Mouse (Mus musculus): ENCODE data around the gene Fam107b. TPM values are rescaled to one million over a fixed set of nuclear protein-coding genes. Genes with fewer than 3 reads are reported as not detected.

Fam107b gene
- polyA plus RNA-seq, 1 experiment from 2014 or later, result 61.7 TPM

DNA sequence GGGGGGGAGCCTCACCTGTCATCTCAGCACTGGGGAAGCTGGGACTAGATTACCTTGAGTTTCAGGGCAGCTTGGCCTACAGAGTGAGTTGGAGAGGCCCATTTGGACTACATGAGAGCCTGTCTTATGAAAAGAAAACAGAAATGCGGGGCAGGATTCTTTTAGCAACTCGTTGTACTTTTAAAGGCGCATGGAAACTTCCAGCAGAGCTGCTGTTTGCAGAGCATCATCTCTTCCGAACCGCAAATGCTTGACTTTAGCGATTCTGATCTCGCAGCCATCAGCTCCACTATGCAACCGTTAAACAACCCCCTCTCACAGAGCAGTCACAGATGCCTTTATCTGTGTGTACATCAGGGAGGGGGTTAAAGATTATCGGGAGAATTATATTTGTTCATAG lies 179.8 kb downstream of the Fam107b start:
- H3K9ac ChIP-seq (replicated peaks; ENCODE audit: low read depth, low read length), result no peak overlapping the region
- no peaks in the 10 kb centered on the region for H3K27me3 ChIP-seq (replicated peaks; ENCODE audit: control insufficient read depth, insufficient read depth, low read length)
- ATAC-seq, result no peak
- WGBS, result 85% methylated on average over 9 of the region's 9 CpGs
- H3K36me3 ChIP-seq (ENCODE audit: control insufficient read depth, insufficient read depth), result no peaks in the 10 kb centered on the region
- peaks cover 13% of the 10 kb centered on the region for H3K4me1 ChIP-seq (replicated peaks; ENCODE audit: control insufficient read depth, insufficient read depth, low read length)
- H3K27ac ChIP-seq (ENCODE audit: low read length), result no peak overlapping the region
- H3K9me3 ChIP-seq (ENCODE audit: control insufficient read depth, low read length), result no peaks in the 10 kb centered on the region
- no peak overlapping the region for H3K4me3 ChIP-seq (replicated peaks; ENCODE audit: low read length)
- no peak overlapping the region for H3K4me2 ChIP-seq (ENCODE audit: low read length)

DNA sequence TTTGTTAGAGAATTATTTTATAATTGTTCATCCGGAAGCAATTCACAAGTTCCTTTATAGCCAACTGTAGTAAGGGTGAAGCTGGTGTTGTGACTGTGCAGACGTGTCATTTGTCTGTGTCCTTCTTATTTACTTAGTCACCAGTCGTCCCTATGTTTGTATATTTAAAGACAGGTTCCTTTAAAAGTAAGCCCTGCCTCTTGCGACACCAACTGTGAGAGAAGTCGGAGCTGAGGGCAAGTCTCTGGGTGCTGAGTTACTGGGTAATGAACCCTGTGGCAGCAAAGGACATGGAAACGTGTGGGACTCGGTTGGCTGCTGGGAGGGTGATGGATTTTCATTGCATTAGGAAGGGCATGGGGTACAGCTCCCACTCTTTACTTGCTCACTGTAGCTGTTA lies 182.1 kb downstream of the Fam107b start:
- H3K36me3 ChIP-seq (ENCODE audit: control insufficient read depth, insufficient read depth), result no peaks in the 10 kb centered on the region

GRCm38 (mm10) chr2:3752893-3753292 lies 182.6 kb downstream of the Fam107b start:
- Histone ChIP-seq H3K4me3 (replicated peaks; ENCODE audit: low read length) (no peak overlapping the region), H3K27ac (ENCODE audit: low read length) (no peak overlapping the region), H3K36me3 (ENCODE audit: control insufficient read depth, insufficient read depth) (no peaks in the 10 kb centered on the region), H3K27me3 (replicated peaks; ENCODE audit: control insufficient read depth, insufficient read depth, low read length) (no peaks in the 10 kb centered on the region), H3K9me3 (ENCODE audit: control insufficient read depth, low read length) (no peaks in the 10 kb centered on the region), H3K4me2 (ENCODE audit: low read length) (no peak overlapping the region), H3K4me1 (replicated peaks; ENCODE audit: control insufficient read depth, insufficient read depth, low read length) (peaks cover 22% of the 10 kb centered on the region), H3K9ac (replicated peaks; ENCODE audit: low read depth, low read length) (no peak overlapping the region)
- WGBS, result 89% methylated on average over 5 of the region's 5 CpGs
- no peak for ATAC-seq

More for the DNA sequence above, 182.1 kb downstream of the Fam107b start:
- H3K4me3 ChIP-seq (replicated peaks; ENCODE audit: low read length), result no peak overlapping the region
- H3K4me1 ChIP-seq (replicated peaks; ENCODE audit: control insufficient read depth, insufficient read depth, low read length), result peaks cover 22% of the 10 kb centered on the region
- 67% methylated on average over 7 of the region's 7 CpGs for WGBS
- ATAC-seq, result no peak
- H3K9me3 ChIP-seq (ENCODE audit: control insufficient read depth, low read length), result no peaks in the 10 kb centered on the region
- H3K27ac ChIP-seq (ENCODE audit: low read length), result no peak overlapping the region
- no peaks in the 10 kb centered on the region for H3K27me3 ChIP-seq (replicated peaks; ENCODE audit: control insufficient read depth, insufficient read depth, low read length)
- H3K4me2 ChIP-seq (ENCODE audit: low read length), result no peak overlapping the region
- H3K9ac ChIP-seq (replicated peaks; ENCODE audit: low read depth, low read length), result no peak overlapping the region

- 2% methylated on average over 2 of the region's 2 CpGs for WGBS
- Histone ChIP-seq H3K4me3 (replicated peaks; ENCODE audit: low read length) (no peak overlapping the region), H3K9me3 (ENCODE audit: control insufficient read depth, low read length) (no peaks in the 10 kb centered on the region), H3K4me1 (replicated peaks; ENCODE audit: control insufficient read depth, insufficient read depth, low read length) (peaks cover 22% of the 10 kb centered on the region), H3K36me3 (ENCODE audit: control insufficient read depth, insufficient read depth) (no peaks in the 10 kb centered on the region), H3K9ac (replicated peaks; ENCODE audit: low read depth, low read length) (no peak overlapping the region), H3K27me3 (replicated peaks; ENCODE audit: control insufficient read depth, insufficient read depth, low read length) (no peaks in the 10 kb centered on the region), H3K4me2 (ENCODE audit: low read length) (no peak overlapping the region), H3K27ac (ENCODE audit: low read length) (peak overlapping the region; percentile 0; the same call in 1 of the 2 replicates)
- ATAC-seq, result peak; percentile 61; the same call in 1 of the 2 replicates
Measured at GRCm38 (mm10) chr2:3753749-3754148, 183.5 kb downstream of the Fam107b start.

DNA sequence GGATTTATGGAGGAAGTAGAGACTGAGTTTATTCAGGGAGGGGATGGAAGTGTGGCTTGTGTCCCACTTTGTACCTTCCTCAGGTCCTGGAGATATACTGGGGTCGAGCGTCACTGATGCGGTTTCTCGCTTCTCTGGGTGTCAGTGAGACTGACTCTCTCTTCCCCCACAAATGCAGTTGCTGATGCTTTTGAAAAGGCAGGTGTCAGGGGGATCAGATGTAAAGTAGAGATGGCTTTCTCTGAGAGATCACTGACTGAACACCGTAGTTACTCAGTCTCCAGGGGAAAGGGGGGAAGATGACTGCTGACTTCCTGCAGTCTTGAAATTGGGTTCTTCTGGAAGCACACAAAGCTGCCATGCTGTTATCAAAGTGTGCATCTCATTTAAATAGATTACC lies 185.6 kb downstream of the Fam107b start:
- peaks cover 22% of the 10 kb centered on the region for H3K4me1 ChIP-seq (replicated peaks; ENCODE audit: control insufficient read depth, insufficient read depth, low read length)
- ATAC-seq, result no peak

DNA sequence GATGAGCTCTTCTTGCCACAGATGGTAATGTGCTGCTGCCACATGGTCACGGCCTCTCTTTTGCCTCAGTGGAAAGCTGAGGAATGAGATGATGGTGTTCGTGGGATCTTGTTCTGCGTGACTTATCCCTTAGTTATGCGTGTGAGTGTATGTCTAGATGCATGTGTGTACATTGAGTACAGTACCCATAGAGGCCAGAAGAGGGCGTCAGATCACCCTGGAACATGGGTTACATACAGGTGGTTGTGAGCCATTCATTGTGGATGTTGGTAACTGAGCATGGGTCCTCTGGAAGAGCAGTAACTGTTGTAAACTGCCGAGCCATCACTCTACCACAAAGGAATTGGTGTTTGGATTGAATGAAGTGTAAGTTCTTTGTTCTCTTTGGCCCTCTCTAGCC lies 188.1 kb downstream of the Fam107b start:
- peaks cover 27% of the 10 kb centered on the region for H3K4me1 ChIP-seq (replicated peaks; ENCODE audit: control insufficient read depth, insufficient read depth, low read length)
- no peak for ATAC-seq
- no peak overlapping the region for H3K27ac ChIP-seq (ENCODE audit: low read length)
- WGBS, result 91% methylated on average over 6 of the region's 6 CpGs
- no peaks in the 10 kb centered on the region for H3K27me3 ChIP-seq (replicated peaks; ENCODE audit: control insufficient read depth, insufficient read depth, low read length)
- H3K9ac ChIP-seq (replicated peaks; ENCODE audit: low read depth, low read length), result no peak overlapping the region
- H3K4me2 ChIP-seq (ENCODE audit: low read length), result no peak overlapping the region
- H3K9me3 ChIP-seq (ENCODE audit: control insufficient read depth, low read length), result no peaks in the 10 kb centered on the region
- no peaks in the 10 kb centered on the region for H3K36me3 ChIP-seq (ENCODE audit: control insufficient read depth, insufficient read depth)
- no peak overlapping the region for H3K4me3 ChIP-seq (replicated peaks; ENCODE audit: low read length)

More for the DNA sequence above, 185.6 kb downstream of the Fam107b start:
- Histone ChIP-seq H3K36me3 (ENCODE audit: control insufficient read depth, insufficient read depth) (no peaks in the 10 kb centered on the region), H3K4me2 (ENCODE audit: low read length) (no peak overlapping the region), H3K9me3 (ENCODE audit: control insufficient read depth, low read length) (no peaks in the 10 kb centered on the region), H3K4me3 (replicated peaks; ENCODE audit: low read length) (no peak overlapping the region), H3K27me3 (replicated peaks; ENCODE audit: control insufficient read depth, insufficient read depth, low read length) (no peaks in the 10 kb centered on the region), H3K27ac (ENCODE audit: low read length) (no peak overlapping the region), H3K9ac (replicated peaks; ENCODE audit: low read depth, low read length) (no peak overlapping the region)
- 81% methylated on average over 5 of the region's 5 CpGs for WGBS

GRCm38 (mm10) chr2:3760234-3760836 lies 190.0 kb downstream of the Fam107b start:
- H3K4me3 ChIP-seq (replicated peaks; ENCODE audit: low read length), result no peak overlapping the region
- H3K4me2 ChIP-seq (ENCODE audit: low read length), result no peak overlapping the region
- peaks cover 30% of the 10 kb centered on the region for H3K4me1 ChIP-seq (replicated peaks; ENCODE audit: control insufficient read depth, insufficient read depth, low read length)
- H3K27me3 ChIP-seq (replicated peaks; ENCODE audit: control insufficient read depth, insufficient read depth, low read length), result no peaks in the 10 kb centered on the region
- 66% methylated on average over 6 of the region's 6 CpGs for WGBS
- no peak overlapping the region for H3K9ac ChIP-seq (replicated peaks; ENCODE audit: low read depth, low read length)
- no peak overlapping the region for H3K27ac ChIP-seq (ENCODE audit: low read length)
- H3K36me3 ChIP-seq (ENCODE audit: control insufficient read depth, insufficient read depth), result no peaks in the 10 kb centered on the region
- H3K9me3 ChIP-seq (ENCODE audit: control insufficient read depth, low read length), result no peaks in the 10 kb centered on the region
- ATAC-seq, result no peak

DNA sequence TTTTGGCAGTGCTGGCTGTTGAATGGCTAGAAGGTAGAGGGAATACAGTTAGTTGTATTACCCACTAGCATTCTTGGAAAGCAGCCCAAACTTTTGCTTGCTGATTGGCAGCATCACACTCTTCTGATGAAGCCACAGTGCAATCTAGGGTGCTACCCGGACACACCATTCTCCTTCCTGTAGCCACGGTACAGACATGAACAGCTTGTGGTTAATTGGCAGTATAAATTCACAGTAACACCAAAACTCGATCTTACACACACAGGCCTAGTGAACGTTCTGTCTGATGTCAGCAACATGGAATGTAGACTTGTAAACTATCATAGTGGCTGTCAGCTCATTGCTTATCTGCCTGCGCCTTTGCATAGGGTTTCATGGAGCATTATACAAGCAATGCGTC lies 193.8 kb downstream of the Fam107b start:
- WGBS, result 38% methylated on average over 6 of the region's 6 CpGs

GRCm38 (mm10) chr2:3765957-3766783 lies 195.9 kb downstream of the Fam107b start:
- H3K4me2 ChIP-seq (ENCODE audit: low read length), result no peak overlapping the region
- no peaks in the 10 kb centered on the region for H3K27me3 ChIP-seq (replicated peaks; ENCODE audit: control insufficient read depth, insufficient read depth, low read length)
- no peaks in the 10 kb centered on the region for H3K9me3 ChIP-seq (ENCODE audit: control insufficient read depth, low read length)
- no peak for ATAC-seq
- H3K4me1 ChIP-seq (replicated peaks; ENCODE audit: control insufficient read depth, insufficient read depth, low read length), result peaks cover 27% of the 10 kb centered on the region
- WGBS, result 64% methylated on average over 11 of the region's 11 CpGs
- no peaks in the 10 kb centered on the region for H3K36me3 ChIP-seq (ENCODE audit: control insufficient read depth, insufficient read depth)
- no peak overlapping the region for H3K9ac ChIP-seq (replicated peaks; ENCODE audit: low read depth, low read length)
- H3K27ac ChIP-seq (ENCODE audit: low read length), result no peak overlapping the region
- no peak overlapping the region for H3K4me3 ChIP-seq (replicated peaks; ENCODE audit: low read length)

More for the DNA sequence above, 193.8 kb downstream of the Fam107b start:
- no peak overlapping the region for H3K9ac ChIP-seq (replicated peaks; ENCODE audit: low read depth, low read length)
- no peak overlapping the region for H3K4me3 ChIP-seq (replicated peaks; ENCODE audit: low read length)
- peak; percentile 56; the same call in 1 of the 2 replicates for ATAC-seq
- no peak overlapping the region for H3K4me2 ChIP-seq (ENCODE audit: low read length)
- 0 out of 2 replicates have a peak overlapping the region, but pooled peaks have one; percentile 8 for H3K27ac ChIP-seq (ENCODE audit: low read length)
- H3K27me3 ChIP-seq (replicated peaks; ENCODE audit: control insufficient read depth, insufficient read depth, low read length), result no peaks in the 10 kb centered on the region
- H3K4me1 ChIP-seq (replicated peaks; ENCODE audit: control insufficient read depth, insufficient read depth, low read length), result peaks cover 27% of the 10 kb centered on the region
- H3K36me3 ChIP-seq (ENCODE audit: control insufficient read depth, insufficient read depth), result no peaks in the 10 kb centered on the region
- no peaks in the 10 kb centered on the region for H3K9me3 ChIP-seq (ENCODE audit: control insufficient read depth, low read length)

Data from forebrain, embryonic 16.5 days (tissue).